Mouse (Mus musculus) cerebellum, adult 9-10 months (tissue): ENCODE results near the gene Ccrl2.

Source experiments
- DNase-seq: peaks from one replicate; pipeline ENCODE4 v3.0.0; 2022

Gene Ccrl2

DNA sequence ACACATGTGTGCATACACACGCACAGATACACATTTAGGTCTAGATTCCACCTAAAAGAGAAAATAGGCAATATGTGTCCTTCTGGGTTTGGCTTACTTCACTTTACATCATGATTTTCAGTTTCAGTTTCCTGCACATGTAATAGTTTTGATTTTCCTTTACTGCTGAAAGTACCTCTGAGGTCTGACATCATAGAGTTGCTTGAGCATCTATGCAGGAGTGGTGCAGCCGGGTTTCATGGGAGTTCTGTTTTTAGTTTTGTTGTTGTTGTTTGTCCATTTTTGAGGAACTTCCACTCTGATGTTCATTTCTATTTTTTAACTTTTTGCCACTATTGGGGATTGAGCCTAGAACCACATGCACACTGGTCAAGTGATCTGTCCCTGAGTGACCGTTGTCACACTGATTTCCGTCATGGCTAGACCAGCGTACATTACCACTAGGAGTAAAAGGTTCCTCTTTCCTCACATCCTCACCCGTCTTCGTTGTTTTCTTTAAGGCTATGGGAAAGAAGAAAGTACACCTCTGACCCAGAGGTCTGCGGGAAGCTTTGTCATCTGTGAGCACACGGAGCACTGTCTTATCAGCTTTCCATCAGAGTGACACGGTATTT lies 1.7 kb upstream of the Ccrl2 start:
- no peak for DNase-seq

DNA sequence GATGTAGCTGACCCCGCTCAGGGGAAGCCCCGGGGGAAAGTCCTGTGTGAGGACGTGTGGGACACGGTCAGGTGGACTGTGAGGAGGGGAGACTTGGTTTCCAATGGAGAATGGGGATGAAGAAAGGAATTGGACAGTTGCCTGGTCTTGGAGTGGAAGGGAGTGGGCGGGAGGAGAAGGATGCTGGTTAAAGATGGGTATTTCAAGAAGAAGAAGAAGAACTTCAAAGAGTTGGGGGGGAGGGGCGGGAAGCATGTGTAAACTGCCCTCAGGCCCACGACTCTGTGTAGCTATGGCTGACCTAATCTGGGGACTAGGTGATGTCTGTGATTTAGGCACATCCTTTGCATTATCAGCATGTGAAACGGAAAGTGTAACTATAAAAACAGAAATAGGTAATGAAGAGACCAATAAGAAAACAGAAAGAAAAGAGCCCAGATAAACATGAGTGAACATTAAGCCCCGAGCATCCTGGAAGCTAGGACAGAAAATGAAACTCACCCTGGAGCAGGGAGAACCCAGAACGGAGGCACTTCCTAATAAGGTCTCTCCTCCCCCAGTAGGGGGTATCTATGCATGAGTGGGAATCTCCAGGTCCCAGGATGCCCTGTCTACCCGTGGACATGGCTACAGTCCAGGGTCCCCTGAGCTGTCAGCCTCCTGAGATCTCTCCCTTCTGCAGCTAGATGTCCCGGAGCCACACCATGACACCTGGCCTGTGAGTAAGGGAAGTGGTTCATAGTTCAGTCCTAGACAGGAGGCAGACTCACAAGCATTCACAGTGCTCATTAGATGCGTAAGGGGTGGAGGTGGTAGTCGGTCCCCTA lies 438 bp upstream of the Ccrl2 start:
- no peak for DNase-seq

DNA sequence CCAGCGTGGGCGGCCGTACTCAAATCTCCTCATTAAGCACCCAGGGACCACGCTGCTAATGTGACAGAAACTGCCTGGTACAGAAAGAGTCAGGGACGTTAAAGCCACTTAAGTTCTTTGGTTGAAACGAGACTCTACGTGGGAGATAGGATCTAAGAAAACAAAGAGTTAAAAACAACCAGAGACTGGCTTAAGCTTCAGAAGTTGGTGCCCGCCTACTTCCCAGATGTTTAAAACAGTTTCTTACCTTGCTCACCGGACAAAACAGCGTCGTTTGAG lies 861 bp downstream of the Ccrl2 start:
- DNase-seq, result no peak

DNA sequence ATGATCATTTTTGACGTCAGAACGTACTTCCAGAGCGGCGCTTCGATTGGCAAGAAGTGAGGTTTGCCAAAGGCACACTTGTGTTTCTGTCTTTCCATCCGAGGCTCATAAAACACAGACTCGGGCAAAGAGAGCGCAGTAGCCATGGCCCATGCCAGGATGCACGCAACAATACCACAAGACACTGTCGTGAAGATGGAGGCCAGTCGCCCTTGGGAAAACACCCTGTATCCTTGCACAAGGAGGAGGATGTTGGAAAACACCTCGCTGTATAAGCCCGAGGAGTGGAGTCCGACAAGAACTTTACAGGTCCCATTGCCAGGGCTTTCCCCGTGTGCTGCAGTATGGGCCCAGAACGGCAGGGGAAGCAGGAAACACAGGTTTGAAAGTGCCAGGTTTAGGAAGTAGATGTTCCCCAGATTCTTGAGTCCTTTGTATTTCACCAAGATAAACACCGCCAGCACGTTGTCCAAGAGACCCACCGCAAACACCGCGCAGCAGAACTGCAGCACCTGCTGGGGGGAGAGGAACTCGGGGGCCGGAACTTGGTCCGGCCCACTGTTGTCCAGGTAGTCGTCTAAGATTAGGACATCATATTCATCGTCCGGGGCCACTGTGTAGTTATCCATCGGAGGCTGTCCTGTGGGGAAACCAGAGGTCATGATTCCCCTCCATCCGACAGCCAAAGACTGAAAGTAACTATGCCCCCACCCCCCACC lies 1.4 kb downstream of the Ccrl2 start:
- DNase-seq, result no peak

DNA sequence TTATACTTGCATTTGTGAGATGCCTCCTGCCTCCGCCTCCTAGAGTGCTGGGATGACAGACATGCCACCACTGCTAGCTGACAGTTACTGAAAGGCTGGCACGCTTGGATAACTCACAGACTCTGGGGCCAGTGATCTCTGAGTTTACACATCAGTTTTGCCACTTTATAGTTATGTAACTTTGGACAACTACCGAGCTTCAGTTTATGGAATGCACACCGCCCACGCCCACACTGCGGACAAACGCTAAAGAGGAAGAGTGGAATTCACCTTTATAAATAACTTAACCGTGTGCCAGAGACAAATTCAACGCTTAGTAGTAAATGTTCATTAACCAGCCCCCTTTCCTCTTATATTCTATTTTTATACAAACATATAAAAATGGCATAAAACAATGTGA lies 2.4 kb downstream of the Ccrl2 start:
- DNase-seq, result no peak

DNA sequence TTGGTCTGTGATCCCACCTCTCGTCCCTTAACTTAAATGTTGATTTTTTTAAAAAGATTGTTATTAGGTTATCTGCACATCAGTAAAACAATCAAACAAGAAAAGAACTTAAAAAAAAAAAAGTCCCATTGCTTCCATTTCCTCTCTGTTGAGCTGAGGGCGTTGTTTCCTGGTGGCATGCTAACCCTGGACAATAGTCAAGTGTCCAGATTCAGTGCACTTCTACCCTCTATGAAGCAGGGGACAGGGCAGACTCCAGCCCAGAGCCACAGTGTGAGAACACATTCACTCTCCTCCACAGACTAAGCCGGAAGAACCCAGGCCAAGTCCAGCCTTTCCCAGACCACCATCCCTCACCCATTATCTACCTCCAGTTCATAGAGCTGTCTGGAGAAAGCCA lies 8.9 kb downstream of the Ccrl2 start:
- DNase-seq, result no peak

DNA sequence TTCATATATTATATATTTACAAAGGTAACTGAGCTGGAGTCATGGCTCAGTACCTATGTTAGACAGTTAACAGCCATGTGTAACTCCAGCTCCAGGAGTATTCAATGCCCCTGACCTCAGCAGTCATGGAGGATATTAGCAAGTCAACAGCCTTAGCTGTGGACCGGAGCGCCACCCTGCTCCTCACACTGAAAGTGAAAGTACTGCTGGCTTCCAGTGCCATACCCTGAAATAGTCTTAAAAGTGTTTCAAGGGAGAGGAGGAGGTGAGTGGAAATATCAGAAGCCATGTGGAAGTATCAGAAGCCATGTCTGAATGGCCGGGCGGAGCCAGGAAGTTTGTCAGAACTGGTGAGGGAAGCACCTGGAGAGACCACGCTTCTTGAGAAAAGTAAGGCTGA lies 10.1 kb downstream of the Ccrl2 start:
- DNase-seq, result no peak

DNA sequence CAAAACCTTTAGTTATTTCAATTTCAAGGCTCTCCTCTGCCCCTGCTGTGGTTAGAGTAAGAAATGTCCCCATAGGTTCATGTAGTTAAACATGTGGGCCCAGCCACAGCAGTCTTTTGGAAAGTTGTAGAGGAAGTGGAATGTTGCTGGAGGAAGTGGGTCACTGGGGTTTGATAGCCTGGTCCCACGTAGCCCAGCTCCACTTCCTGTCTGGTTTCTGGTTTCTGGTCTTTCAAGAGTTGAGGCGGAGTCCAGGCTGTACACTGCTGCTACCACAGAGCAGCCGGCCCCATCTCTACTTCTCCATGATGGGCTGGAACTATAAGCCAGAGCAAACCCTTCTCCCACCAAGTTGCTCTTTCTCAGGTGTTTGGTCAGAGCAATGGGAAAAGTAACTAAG lies 11.1 kb downstream of the Ccrl2 start:
- no peak for DNase-seq

DNA sequence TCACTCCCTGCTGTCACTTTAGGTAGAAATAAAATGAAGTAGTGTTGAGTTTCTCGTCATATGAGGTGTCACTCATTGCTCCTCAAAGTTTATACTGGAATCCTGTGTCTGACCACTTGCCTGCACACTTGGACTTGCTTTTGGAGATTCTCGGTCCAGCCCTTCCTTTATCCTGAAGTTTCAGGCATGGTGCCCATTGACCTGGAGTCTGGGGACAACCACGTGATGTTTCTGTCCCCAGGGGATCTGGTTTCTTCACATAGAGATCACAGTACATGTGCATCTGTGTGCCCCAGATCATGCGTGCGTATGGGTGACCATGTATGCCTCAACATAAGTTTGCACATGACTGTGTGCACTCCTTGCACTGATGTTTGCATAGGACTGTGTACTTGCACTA lies 15.1 kb downstream of the Ccrl2 start:
- DNase-seq, result no peak

DNA sequence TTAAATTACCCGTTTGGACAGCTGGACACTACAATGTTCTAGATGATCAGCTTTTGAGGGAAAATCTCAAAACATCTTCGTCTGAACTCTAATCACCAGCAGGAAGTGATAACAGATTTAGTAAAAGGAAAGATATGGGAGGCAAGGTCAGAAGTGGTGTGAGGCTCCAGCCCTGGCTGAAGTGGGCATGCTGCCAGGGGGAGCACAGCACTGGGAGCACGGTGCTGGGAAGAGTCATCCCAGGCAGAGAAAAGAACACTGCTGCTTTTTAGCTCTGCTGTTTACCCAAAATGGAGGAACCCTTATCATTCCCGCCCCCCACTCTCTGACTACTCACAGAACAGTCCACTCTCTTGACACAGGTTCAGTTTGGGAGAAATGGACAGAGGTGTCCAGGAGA lies 17.4 kb downstream of the Ccrl2 start:
- DNase-seq, result no peak

DNA sequence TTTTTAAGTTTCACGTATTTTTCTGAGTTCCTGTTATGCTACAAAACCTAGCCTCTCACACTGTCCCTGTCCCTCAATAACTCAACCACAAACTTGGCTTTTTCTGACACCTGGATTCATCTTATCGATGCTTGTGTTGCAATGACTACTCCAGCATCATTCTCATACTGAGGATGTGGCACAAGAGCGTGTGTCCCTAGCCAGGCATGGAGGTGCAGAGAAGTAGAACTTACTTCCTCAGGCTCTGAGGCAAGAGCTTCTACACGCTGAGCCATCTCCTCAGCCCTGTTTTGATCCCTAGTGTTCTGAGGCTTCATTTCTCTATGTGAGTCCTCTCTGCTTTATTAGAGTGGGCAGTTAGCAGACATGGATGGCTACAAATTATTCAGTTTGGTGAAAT lies 23.6 kb downstream of the Ccrl2 start:
- DNase-seq, result no peak

DNA sequence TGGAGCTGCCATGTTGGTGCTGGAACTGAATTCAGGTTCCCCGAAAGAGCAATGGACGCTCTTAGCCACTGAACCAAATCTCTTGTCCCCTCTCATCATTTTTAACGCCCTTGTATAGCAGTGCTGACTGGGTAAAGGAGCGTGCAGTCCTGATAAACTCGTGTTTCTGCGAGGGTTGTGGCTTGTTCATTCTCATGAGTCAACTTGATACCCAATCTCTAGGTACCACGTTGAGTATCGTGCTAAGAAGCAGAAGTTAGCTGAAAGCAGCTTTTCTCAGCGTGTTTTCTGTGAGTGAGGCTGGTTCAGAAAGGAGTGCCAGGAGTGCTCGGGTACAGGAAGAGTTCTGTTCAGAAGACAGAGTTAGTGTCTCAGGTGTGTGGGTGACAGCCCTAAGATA lies 30.5 kb downstream of the Ccrl2 start:
- no peak for DNase-seq

DNA sequence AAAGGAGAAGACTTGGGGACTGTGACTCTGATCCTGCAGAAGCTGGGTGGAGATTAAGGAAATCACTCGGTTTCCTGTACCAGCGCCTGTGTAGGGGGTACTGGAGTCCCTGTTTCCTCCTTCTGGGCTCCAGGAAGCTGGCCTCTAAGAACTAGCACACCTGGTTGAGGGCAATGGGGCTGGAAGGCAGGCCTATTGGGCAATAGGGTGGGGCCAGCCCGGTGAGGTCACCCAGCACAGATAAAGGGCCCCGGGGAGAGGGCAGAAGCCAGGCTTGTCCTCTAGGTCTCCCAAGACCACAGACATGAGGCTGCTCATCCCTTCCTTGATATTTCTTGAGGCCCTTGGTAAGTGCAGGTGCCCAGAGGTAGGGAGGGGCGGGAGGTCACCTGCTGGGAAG lies 38.3 kb downstream of the Ccrl2 start, which contains the start of gene Ltf:
Gene Ltf, plus strand, starts transcription at position 250 of the 400 bp plus-strand sequence.
- DNase-seq, result no peak

DNA sequence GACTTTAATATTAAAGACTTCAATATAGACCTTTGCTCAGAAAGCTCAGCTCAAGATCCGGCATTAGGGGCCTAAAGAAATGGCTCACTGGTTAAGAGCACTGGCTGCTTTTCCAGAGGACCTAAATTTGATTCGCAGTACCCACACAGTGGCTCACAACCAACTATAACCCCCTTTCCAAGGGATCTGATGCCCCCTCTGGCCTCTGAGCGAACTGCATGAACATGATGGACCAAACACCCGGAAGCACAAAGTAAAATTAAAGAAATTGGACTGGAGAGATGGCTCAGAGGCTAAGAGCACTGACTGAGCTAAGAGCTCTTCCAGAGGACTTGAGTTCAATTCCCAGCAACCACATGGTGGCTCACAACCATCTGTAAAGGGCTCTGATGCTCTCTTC lies 41.7 kb downstream of the Ccrl2 start:
- DNase-seq, result no peak

DNA sequence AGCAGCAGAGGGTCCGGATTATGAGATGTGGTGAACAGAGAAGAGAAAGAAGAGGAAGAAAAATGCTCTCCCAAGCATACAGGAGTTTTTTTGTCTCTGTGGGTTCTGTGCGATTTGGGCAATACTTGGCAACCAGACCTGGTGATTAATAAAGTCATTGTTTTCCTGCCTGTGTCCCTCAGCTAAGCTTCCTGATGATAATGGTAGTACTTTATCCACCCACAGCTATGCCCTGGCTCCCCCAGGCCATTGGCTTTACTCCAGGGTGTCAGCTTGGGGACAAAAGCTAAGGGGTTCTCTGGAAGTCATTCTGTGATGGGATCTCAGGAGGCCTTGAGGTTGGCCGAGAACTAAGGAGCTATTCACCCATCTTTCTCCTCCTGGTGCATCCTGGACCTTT lies 45.3 kb downstream of the Ccrl2 start:
- DNase-seq, result no peak

DNA sequence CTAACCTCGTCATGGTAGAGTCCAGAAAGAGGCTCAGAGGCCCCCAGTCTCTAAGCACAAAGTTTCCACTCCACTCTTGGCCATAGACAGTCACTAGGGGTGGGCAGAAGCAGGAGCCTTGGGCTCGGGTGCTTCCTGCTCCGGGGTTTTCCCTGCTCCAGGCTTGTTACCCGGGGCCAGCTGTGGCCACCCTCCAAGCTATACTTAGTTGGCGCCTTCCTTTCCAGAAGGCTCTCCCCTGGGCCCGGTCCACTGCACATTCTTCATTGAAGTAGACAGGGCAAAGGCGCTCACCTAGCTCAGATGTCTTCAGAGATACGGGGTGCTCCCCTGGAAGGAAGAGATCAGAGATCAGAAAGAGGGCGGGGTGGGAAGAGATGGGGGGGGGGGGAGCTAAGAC lies 45.8 kb downstream of the Ccrl2 start:
- DNase-seq, result no peak

DNA sequence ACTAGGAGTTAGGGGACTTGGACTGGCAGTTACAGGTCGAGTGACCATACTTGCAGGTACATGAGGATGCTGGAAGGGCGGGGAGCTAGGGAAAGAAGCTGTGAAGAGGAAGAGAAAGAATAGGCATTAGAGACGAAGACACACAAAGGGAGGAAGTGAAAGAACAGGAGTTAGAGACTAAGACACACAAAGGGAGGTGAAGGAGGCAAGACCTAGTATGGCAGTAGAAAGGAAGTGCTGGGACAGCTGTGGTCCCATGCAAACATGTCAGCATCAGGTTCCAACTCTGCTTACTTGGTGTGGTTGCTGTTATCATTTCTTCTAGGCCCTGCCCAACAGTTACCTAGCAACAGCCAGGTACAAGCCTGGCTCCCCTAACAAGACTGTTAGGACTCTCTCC lies 47.6 kb downstream of the Ccrl2 start:
- no peak for DNase-seq

DNA sequence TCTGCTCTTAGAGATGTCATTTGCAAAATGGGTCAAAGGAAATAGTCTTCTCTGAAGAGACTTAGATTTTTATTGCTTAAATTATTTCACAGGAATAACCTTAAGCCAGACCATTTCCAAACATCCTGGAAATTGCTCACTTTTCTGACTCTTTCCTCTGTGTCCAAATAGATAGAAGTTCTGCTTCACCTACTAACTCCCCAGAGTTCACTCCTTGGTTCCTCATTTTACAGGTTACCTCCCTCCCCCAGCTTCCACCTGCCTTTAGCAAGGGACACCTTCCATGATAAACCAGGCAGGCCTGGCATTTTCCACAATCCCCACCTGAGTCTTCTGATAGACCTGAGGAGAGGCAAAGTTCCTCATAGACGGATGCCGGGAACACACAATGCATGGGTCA lies 50.8 kb downstream of the Ccrl2 start:
- DNase-seq, result no peak
